Mouse (Mus musculus) liver, embryonic 14.5 days (tissue): ENCODE measurements around the gene Crim1. TPM values are rescaled to one million over a fixed set of nuclear protein-coding genes. Genes with fewer than 3 reads are reported as not detected.

Experiments used
- ATAC-seq: fragments of 200-750 bp; cut with Nextera tagmentation; 2 replicates; pipeline ENCODE4 v1.8.0; 2017; ENCODE audit warnings: moderate number of reproducible peaks, mild to moderate bottlenecking, moderate library complexity; ENCODE audit not compliant: insufficient read depth
- DNase-seq, 3 experiments: peaks; one replicate each; pipeline ENCODE4 v3.0.0-alpha.2; 2012 to 2013; ENCODE audit warnings: low read depth in 3 of 3, low spot score in 3 of 3
- H3K27ac ChIP-seq: fragments of 300-500 bp; sonication (generic); 2 replicates; pipeline ENCODE4 v1.5.1; 2014; ENCODE audit warnings: moderate library complexity, mild to moderate bottlenecking, control low read depth, inconsistent platforms
- H3K27me3 ChIP-seq: fragments of 300-500 bp; sonication (generic); 2 replicates; pipeline ENCODE4 v1.6.1; 2014; ENCODE audit warnings: mild to moderate bottlenecking, low read length, moderate library complexity; ENCODE audit not compliant: control insufficient read depth, insufficient read depth
- H3K36me3 ChIP-seq: fragments of 300-500 bp; sonication (generic); replicated peaks from 2 replicates; pipeline ENCODE4 v1.6.1; 2014; ENCODE audit warnings: low read depth; ENCODE audit not compliant: control insufficient read depth, insufficient read depth
- H3K4me1 ChIP-seq, 2 experiments: fragments of 200-500 bp in 1 of 2; fragments of 300-500 bp in 1 of 2; sonication (generic) in 1 of 2; replicated peaks; 2 replicates each; pipeline ENCODE4 v1.6.1; 2012 to 2014; ENCODE audit warnings: antibody characterized with exemption in 1 of 2, inconsistent platforms in 1 of 2, low read length in 1 of 2; ENCODE audit not compliant: control insufficient read depth in 2 of 2, insufficient read depth in 2 of 2
- H3K4me2 ChIP-seq: fragments of 300-500 bp; sonication (generic); 2 replicates; pipeline ENCODE4 v1.6.1; 2014; ENCODE audit warnings: low read depth, mild to moderate bottlenecking, control low read depth, moderate library complexity
- H3K4me3 ChIP-seq, 2 experiments: fragments of 200-500 bp in 1 of 2; fragments of 300-500 bp in 1 of 2; sonication (generic) in 1 of 2; 2 replicates each; pipeline ENCODE4 v1.5.1; 2012 to 2014; ENCODE audit warnings: low read depth in 2 of 2, low read length in 2 of 2, mild to moderate bottlenecking in 2 of 2, control low read depth in 1 of 2, inconsistent platforms in 1 of 2, moderate library complexity in 1 of 2; ENCODE audit not compliant: insufficient read depth in 1 of 2
- H3K9ac ChIP-seq: fragments of 300-500 bp; sonication (generic); replicated peaks from 2 replicates; pipeline ENCODE4 v1.6.1; 2014; ENCODE audit warnings: mild to moderate bottlenecking, control low read depth, moderate library complexity
- H3K9me3 ChIP-seq: fragments of 300-500 bp; sonication (generic); 2 replicates; pipeline ENCODE4 v1.6.1; 2016; ENCODE audit warnings: low read length, mixed read lengths; ENCODE audit not compliant: control insufficient read depth
- CTCF ChIP-seq: IDR thresholded peaks from 2 replicates; pipeline ENCODE4 v1.5.1; 2016; ENCODE audit warnings: antibody characterized with exemption, low read depth, control low read depth
- EP300 ChIP-seq: IDR thresholded peaks from 2 replicates; pipeline ENCODE4 v1.6.1; 2016; ENCODE audit warnings: antibody characterized with exemption, low read depth
- whole genome bisulfite sequencing: fragments of 180-500 bp; shearing (Covaris S2); extraction: QIAGEN DNeasy Blood & Tissue Kit; methylation state at CpG from one replicate; pipeline ENCODE4 v1.1.7; 2014; ENCODE audit not compliant: insufficient replicate concordance; 5-methylcytosine and 5-hydroxymethylcytosine counted together
- polyA plus RNA-seq, 2 experiments: library from polyadenylated mRNA; depleted of rRNA in 1 of 2; stranded (reverse) in 1 of 2; unstranded in 1 of 2; fragments of >200 nt; fragmentation: Nextera tagmentation in 1 of 2; extraction: Ambion mirVana in 1 of 2; gene quantifications; 2 replicates each; pipeline versions ENCODE4 v1.2.1 to v1.2.3; 2012 to 2014

Gene Crim1
- polyA plus RNA-seq, 2 experiments, result 0.74 to 0.95 TPM

DNA sequence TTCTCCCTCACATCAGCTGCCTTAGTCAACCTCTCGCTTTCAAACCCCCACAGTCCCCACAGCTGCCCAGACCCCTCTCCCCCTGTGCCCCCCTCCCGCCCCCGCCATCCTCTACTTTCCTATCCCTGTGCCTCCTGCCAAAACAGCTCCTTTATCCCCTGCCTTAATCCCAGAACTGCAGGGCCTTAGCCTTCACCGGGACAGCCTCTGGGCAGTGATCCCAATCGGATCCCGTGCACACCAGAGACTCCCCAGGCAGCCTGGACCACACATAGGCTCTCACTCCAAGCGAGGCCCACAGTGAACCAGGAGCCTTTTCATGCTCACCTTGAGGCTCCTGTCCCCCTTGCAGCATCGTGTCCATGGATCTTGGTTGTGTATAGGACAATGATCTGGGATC is 168.4 kb downstream of the Crim1 start:
- Histone ChIP-seq H3K4me1 (no peaks in the 10 kb centered on the region), H3K9ac (no peak overlapping the region), H3K9me3 (no peaks in the 10 kb centered on the region), H3K36me3 (no peaks in the 10 kb centered on the region), H3K27ac (no peak overlapping the region), H3K4me2 (no peak overlapping the region), H3K4me3 (no peak overlapping the region), H3K27me3 (no peaks in the 10 kb centered on the region)
- ATAC-seq, result no peak
- TF ChIP-seq CTCF, result no peak
- TF ChIP-seq EP300, result no peak
- DNase-seq, result no peak
- WGBS, result 77% methylated on average over 8 of the region's 8 CpGs

DNA sequence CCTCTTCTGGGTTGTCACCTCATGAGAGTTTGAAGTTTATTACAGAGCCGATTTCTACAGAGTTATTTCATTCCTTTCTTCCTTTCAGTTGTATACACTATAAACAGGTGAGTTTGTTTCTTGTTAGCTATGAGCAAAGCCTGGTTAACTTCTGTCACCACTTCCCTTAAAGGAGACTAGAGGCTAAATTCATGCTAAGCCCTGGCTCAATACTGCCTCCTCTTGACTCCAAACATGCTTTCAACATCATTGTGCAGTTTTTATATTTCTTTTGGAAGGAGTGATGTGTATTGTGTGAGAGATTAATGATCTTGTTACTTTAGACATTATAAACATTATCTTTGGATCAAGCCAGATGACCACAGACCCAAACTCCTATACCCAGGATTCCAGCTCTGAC is 170.4 kb downstream of the Crim1 start:
- H3K4me3 ChIP-seq, result no peak overlapping the region
- H3K4me1 ChIP-seq, result no peaks in the 10 kb centered on the region
- no peak for TF ChIP-seq EP300
- peak; percentile 46 for TF ChIP-seq CTCF
- no peak overlapping the region for H3K9ac ChIP-seq
- no peak for DNase-seq
- 69% methylated on average over 1 of the region's 1 CpGs for WGBS
- no peaks in the 10 kb centered on the region for H3K27me3 ChIP-seq
- H3K27ac ChIP-seq, result no peak overlapping the region
- no peaks in the 10 kb centered on the region for H3K36me3 ChIP-seq
- no peaks in the 10 kb centered on the region for H3K9me3 ChIP-seq
- no peak overlapping the region for H3K4me2 ChIP-seq
- no peak for ATAC-seq

DNA sequence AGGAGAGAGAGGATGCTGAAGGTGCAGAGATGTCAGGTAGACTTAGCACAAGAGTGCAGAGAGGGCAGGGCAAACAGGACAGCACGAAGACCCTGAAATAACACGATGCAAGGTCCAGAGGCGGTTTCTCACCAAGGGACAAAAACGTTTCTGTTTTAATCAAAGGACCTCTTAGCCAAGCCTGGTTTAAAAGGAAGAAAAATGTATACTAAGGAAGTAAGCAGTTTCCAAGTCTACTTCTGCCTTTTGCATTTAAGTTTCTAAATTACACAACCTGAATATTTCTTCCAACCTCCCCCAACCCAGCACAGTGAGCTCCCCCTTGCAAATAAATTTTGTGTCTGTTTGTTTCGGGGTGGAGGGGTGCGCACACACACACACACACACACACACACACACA is 173.1 kb downstream of the Crim1 start:
- no peak for TF ChIP-seq EP300
- TF ChIP-seq CTCF, result no peak
- no peaks in the 10 kb centered on the region for H3K9me3 ChIP-seq
- DNase-seq, result no peak
- H3K27ac ChIP-seq, result no peak overlapping the region
- no peaks in the 10 kb centered on the region for H3K27me3 ChIP-seq
- 65% methylated on average over 6 of the region's 6 CpGs for WGBS
- no peak overlapping the region for H3K9ac ChIP-seq
- H3K36me3 ChIP-seq, result no peaks in the 10 kb centered on the region; the same call in 1 of the 2 replicates
- H3K4me2 ChIP-seq, result no peak overlapping the region
- H3K4me1 ChIP-seq, result no peaks in the 10 kb centered on the region
- no peak overlapping the region for H3K4me3 ChIP-seq
- no peak for ATAC-seq

DNA sequence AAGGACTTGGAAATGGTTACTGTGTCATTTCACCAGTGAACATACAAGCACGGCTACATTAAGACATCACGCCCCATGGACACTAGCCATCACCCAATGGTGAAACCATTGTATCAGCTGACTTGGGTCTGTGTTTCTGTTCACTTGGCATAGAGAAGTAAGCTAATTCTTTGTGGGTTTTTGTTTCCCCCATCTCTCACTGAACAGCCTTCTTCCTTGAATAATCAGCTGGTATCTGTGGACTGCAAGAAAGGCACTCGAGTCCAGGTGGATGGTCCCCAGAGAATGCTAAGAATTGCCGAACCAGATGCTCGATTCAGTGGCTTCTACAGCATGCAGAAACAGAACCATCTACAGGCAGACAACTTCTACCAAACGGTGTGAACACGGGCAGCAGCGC is 173.8 kb downstream of the Crim1 start:
- no peak overlapping the region for H3K9ac ChIP-seq
- H3K27ac ChIP-seq, result no peak overlapping the region
- DNase-seq (no peak), ATAC-seq (no peak)
- TF ChIP-seq EP300 (no peak), CTCF (no peak)
- 83% methylated on average over 8 of the region's 8 CpGs for WGBS
- no peaks in the 10 kb centered on the region for H3K27me3 ChIP-seq
- no peaks in the 10 kb centered on the region for H3K9me3 ChIP-seq
- H3K4me1 ChIP-seq, result no peaks in the 10 kb centered on the region
- H3K4me3 ChIP-seq, result no peak overlapping the region
- no peak overlapping the region for H3K4me2 ChIP-seq
- no peaks in the 10 kb centered on the region; the same call in 1 of the 2 replicates for H3K36me3 ChIP-seq

DNA sequence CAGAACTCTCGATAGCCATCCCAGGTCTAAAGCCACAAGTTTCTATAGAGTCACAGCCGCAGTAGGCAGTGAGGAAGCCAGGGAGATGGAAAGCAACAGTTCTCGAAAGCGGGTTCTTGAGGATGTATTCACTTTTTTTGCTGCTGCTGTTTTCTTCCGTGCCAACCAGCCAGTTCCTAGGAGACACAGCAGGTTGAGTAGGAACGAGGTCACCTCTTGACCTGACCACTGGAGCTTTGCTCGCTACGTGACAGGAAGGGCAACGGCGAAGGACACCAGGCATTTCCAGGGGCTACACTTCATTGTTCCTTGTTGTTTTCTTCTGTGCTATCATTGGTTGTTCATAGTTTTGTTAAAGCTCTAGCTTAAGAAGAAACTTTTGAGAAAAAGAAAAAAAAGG is 174.7 kb downstream of the Crim1 start:
- no peaks in the 10 kb centered on the region; the same call in 1 of the 2 replicates for H3K36me3 ChIP-seq
- ATAC-seq, result no peak
- no peaks in the 10 kb centered on the region for H3K9me3 ChIP-seq
- H3K4me1 ChIP-seq, result no peaks in the 10 kb centered on the region
- TF ChIP-seq EP300, result no peak
- no peak for TF ChIP-seq CTCF
- no peak overlapping the region for H3K9ac ChIP-seq
- H3K27ac ChIP-seq, result no peak overlapping the region
- H3K4me3 ChIP-seq, result no peak overlapping the region
- no peaks in the 10 kb centered on the region for H3K27me3 ChIP-seq
- H3K4me2 ChIP-seq, result no peak overlapping the region
- DNase-seq, result no peak
- WGBS, result 78% methylated on average over 10 of the region's 10 CpGs
